Mouse (Mus musculus) heart, embryonic 11.5 days (tissue): ENCODE results near the gene Ugt1a10. TPM values are rescaled to one million over a fixed set of nuclear protein-coding genes. Genes with fewer than 3 reads are reported as not detected.

Experiments used
- ATAC-seq: fragments of 200-750 bp; cut with Nextera tagmentation; replicated peaks from 2 replicates; pipeline ENCODE4 v1.8.0; 2017; ENCODE audit warnings: moderate library complexity; ENCODE audit not compliant: insufficient number of reproducible peaks, low FRiP score, low TSS enrichment
- H3K27ac ChIP-seq: fragments of 300-500 bp; sonication (generic); 2 replicates; pipeline ENCODE4 v1.5.1; 2014; ENCODE audit warnings: mild to moderate bottlenecking, low read depth, low read length
- H3K27me3 ChIP-seq: fragments of 300-500 bp; sonication (generic); 2 replicates; pipeline ENCODE4 v1.6.1; 2014; ENCODE audit warnings: mild to moderate bottlenecking, low read length, mixed read lengths; ENCODE audit not compliant: control insufficient read depth, insufficient read depth
- H3K36me3 ChIP-seq: fragments of 300-500 bp; sonication (generic); 2 replicates; pipeline ENCODE4 v1.6.1; 2014; ENCODE audit warnings: mild to moderate bottlenecking, low read length, moderate library complexity, mixed read lengths; ENCODE audit not compliant: control insufficient read depth, insufficient read depth
- H3K4me1 ChIP-seq: fragments of 300-500 bp; sonication (generic); 2 replicates; pipeline ENCODE4 v1.6.1; 2014; ENCODE audit warnings: low read length; ENCODE audit not compliant: control insufficient read depth, insufficient read depth
- H3K4me2 ChIP-seq: fragments of 300-500 bp; sonication (generic); 2 replicates; pipeline ENCODE4 v1.6.1; 2014; ENCODE audit warnings: mild to moderate bottlenecking, moderate library complexity
- H3K4me3 ChIP-seq: fragments of 300-500 bp; sonication (generic); 2 replicates; pipeline ENCODE4 v1.5.1; 2014; ENCODE audit warnings: low read depth, low read length
- H3K9ac ChIP-seq: fragments of 300-500 bp; sonication (generic); 2 replicates; pipeline ENCODE4 v1.6.1; 2014; ENCODE audit warnings: mild to moderate bottlenecking, low read depth, low read length, moderate library complexity
- H3K9me3 ChIP-seq: fragments of 300-500 bp; sonication (generic); replicated peaks from 2 replicates; pipeline ENCODE4 v1.6.1; 2016; ENCODE audit warnings: low read length; ENCODE audit not compliant: control insufficient read depth
- WGBS: fragments of 180-500 bp; shearing (Covaris S2); extraction: QIAGEN DNeasy Blood & Tissue Kit; methylation state at CpG from one replicate; pipeline ENCODE4 v1.1.7; 2014; ENCODE audit not compliant: insufficient replicate concordance; 5-methylcytosine and 5-hydroxymethylcytosine counted together
- polyA plus RNA-seq: library from polyadenylated mRNA; unstranded; fragments of >200 nt; fragmentation: Nextera tagmentation; extraction: Ambion mirVana; gene quantifications from 2 replicates; pipeline ENCODE4 v1.2.1, GENCODE M21; 2014

The Ugt1a10 gene
- polyA plus RNA-seq, 1 experiment from 2014 or later: not detected

- Histone ChIP-seq H3K27me3 (no peaks in the 10 kb centered on the region), H3K4me1 (no peaks in the 10 kb centered on the region), H3K4me2 (no peak overlapping the region), H3K4me3 (no peak overlapping the region), H3K9me3 (peaks cover 90% of the 10 kb centered on the region), H3K36me3 (no peaks in the 10 kb centered on the region), H3K9ac (no peak overlapping the region), H3K27ac (no peak overlapping the region)
- ATAC-seq: 0 out of 2 replicates have a peak, but pooled peaks have one; percentile 11
- 72% methylated on average over 6 of the region's 6 CpGs for WGBS
These were observed 183.6 kb downstream of the Ugt1a10 start for GRCm38 (mm10) chr1:88238771-88239170.

GRCm38 (mm10) chr1:88240072-88240471 lies 184.9 kb downstream of the Ugt1a10 start:
- no peak overlapping the region for H3K27ac ChIP-seq
- no peak overlapping the region for H3K4me3 ChIP-seq
- no peak for ATAC-seq
- no peak overlapping the region for H3K9ac ChIP-seq
- WGBS: 65% methylated on average over 5 of the region's 5 CpGs
- H3K36me3 ChIP-seq: no peaks in the 10 kb centered on the region
- H3K9me3 ChIP-seq: peaks cover 90% of the 10 kb centered on the region
- H3K27me3 ChIP-seq: no peaks in the 10 kb centered on the region
- H3K4me2 ChIP-seq: no peak overlapping the region
- H3K4me1 ChIP-seq: no peaks in the 10 kb centered on the region

- Histone ChIP-seq H3K9me3 (peaks cover 90% of the 10 kb centered on the region), H3K4me1 (no peaks in the 10 kb centered on the region), H3K4me3 (no peak overlapping the region), H3K4me2 (no peak overlapping the region), H3K36me3 (no peaks in the 10 kb centered on the region), H3K27me3 (no peaks in the 10 kb centered on the region), H3K9ac (no peak overlapping the region), H3K27ac (no peak overlapping the region)
- 68% methylated on average over 4 of the region's 4 CpGs for WGBS
- peak; percentile 4; the same call in 1 of the 2 replicates for ATAC-seq
These were observed 185.4 kb downstream of the Ugt1a10 start for GRCm38 (mm10) chr1:88240579-88240978.

GRCm38 (mm10) chr1:88243861-88244260 lies 188.7 kb downstream of the Ugt1a10 start:
- H3K27ac ChIP-seq: no peak overlapping the region
- no peak overlapping the region for H3K4me3 ChIP-seq
- no peak overlapping the region for H3K4me2 ChIP-seq
- ATAC-seq: no peak
- H3K27me3 ChIP-seq: no peaks in the 10 kb centered on the region
- no peaks in the 10 kb centered on the region for H3K4me1 ChIP-seq
- H3K9me3 ChIP-seq: peaks cover 93% of the 10 kb centered on the region
- 56% methylated on average over 5 of the region's 5 CpGs for WGBS
- no peaks in the 10 kb centered on the region for H3K36me3 ChIP-seq
- H3K9ac ChIP-seq: no peak overlapping the region

- Histone ChIP-seq H3K4me2 (no peak overlapping the region), H3K27ac (no peak overlapping the region), H3K4me1 (no peaks in the 10 kb centered on the region), H3K36me3 (no peaks in the 10 kb centered on the region), H3K4me3 (no peak overlapping the region), H3K9me3 (peaks cover 93% of the 10 kb centered on the region), H3K9ac (no peak overlapping the region), H3K27me3 (no peaks in the 10 kb centered on the region)
- ATAC-seq: no peak
- 69% methylated on average over 6 of the region's 6 CpGs for WGBS
These were observed 190.7 kb downstream of the Ugt1a10 start for GRCm38 (mm10) chr1:88245881-88246280.

GRCm38 (mm10) chr1:88246386-88246785 lies 191.2 kb downstream of the Ugt1a10 start:
- no peak overlapping the region for H3K27ac ChIP-seq
- no peak overlapping the region for H3K9ac ChIP-seq
- no peaks in the 10 kb centered on the region for H3K27me3 ChIP-seq
- WGBS: 42% methylated on average over 6 of the region's 6 CpGs
- H3K9me3 ChIP-seq: peaks cover 93% of the 10 kb centered on the region
- H3K4me2 ChIP-seq: no peak overlapping the region
- no peaks in the 10 kb centered on the region for H3K36me3 ChIP-seq
- H3K4me1 ChIP-seq: no peaks in the 10 kb centered on the region
- H3K4me3 ChIP-seq: no peak overlapping the region
- ATAC-seq: no peak

GRCm38 (mm10) chr1:88247660-88248059 lies 192.5 kb downstream of the Ugt1a10 start:
- peaks cover 96% of the 10 kb centered on the region for H3K9me3 ChIP-seq
- no peak overlapping the region for H3K9ac ChIP-seq
- no peak for ATAC-seq
- no peak overlapping the region for H3K4me2 ChIP-seq
- H3K4me3 ChIP-seq: no peak overlapping the region
- WGBS: 50% methylated on average over 2 of the region's 2 CpGs
- H3K27ac ChIP-seq: no peak overlapping the region
- no peaks in the 10 kb centered on the region for H3K36me3 ChIP-seq
- H3K27me3 ChIP-seq: no peaks in the 10 kb centered on the region
- H3K4me1 ChIP-seq: no peaks in the 10 kb centered on the region

- H3K4me1 ChIP-seq: no peaks in the 10 kb centered on the region
- 64% methylated on average over 4 of the region's 4 CpGs for WGBS
- H3K9ac ChIP-seq: no peak overlapping the region
- no peak overlapping the region for H3K4me3 ChIP-seq
- ATAC-seq: no peak
- no peaks in the 10 kb centered on the region for H3K36me3 ChIP-seq
- H3K27ac ChIP-seq: no peak overlapping the region
- H3K4me2 ChIP-seq: no peak overlapping the region
- H3K9me3 ChIP-seq: peaks cover 97% of the 10 kb centered on the region
- H3K27me3 ChIP-seq: no peaks in the 10 kb centered on the region
These were observed 193.5 kb downstream of the Ugt1a10 start for GRCm38 (mm10) chr1:88248658-88249057.

GRCm38 (mm10) chr1:88249596-88249995 lies 194.4 kb downstream of the Ugt1a10 start:
- H3K4me1 ChIP-seq: no peaks in the 10 kb centered on the region
- ATAC-seq: no peak
- H3K4me3 ChIP-seq: no peak overlapping the region
- no peaks in the 10 kb centered on the region for H3K36me3 ChIP-seq
- no peak overlapping the region for H3K27ac ChIP-seq
- no peak overlapping the region for H3K9ac ChIP-seq
- 75% methylated on average over 7 of the region's 7 CpGs for WGBS
- no peaks in the 10 kb centered on the region for H3K27me3 ChIP-seq
- H3K4me2 ChIP-seq: no peak overlapping the region
- peaks cover 97% of the 10 kb centered on the region for H3K9me3 ChIP-seq
